Mouse (Mus musculus) cerebellum, adult 11-12 months (tissue): ENCODE data around the gene Paf1.

Source experiments
- DNase-seq: peaks from one replicate; pipeline ENCODE4 v3.0.0; 2022

The Paf1 gene

GRCm38 (mm10) chr7:28371514-28371989, 21.2 kb upstream of the Paf1 start:
- DNase-seq: no peak

- peak; percentile 91 for DNase-seq
These were observed 20.3 kb upstream of the Paf1 start, which contains the start of gene Plekhg2 for GRCm38 (mm10) chr7:28372251-28373108. Gene Plekhg2 (minus strand): TSS chr7:28372599.

- peak; percentile 68 for DNase-seq
These were observed 19.6 kb upstream of the Paf1 start for GRCm38 (mm10) chr7:28373131-28373581.

DNA sequence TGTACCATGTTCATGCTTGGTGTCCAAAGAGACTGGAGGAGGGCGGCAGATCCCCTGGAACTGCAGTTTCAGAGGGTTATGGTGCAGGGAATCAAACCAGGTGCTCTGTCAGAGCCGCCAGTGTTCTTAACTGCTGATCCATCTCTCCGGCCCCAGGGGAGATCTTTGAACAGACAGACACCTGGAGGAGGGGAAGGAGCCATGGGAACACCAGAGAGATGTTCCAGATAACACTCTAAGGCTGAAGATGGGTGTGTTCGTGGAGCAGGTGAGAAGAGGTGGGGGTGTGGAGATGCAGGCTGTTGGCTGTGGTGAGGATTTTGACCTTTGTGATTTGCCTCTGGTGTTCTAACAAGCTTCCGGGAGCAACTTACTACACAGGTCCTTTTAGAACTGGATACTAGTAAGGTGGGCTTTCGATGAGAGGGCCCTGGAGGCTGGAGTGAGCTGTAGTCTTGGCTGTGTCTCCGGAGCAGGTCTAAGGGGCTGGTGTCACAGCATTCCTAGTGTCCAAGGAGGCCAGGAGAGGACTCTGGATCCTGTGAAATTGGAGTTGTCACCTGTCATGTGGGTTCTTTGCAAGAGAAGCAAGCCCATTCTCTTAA, 18.8 kb upstream of the Paf1 start:
- no peak for DNase-seq

GRCm38 (mm10) chr7:28374647-28375046, 18.1 kb upstream of the Paf1 start:
- DNase-seq: no peak

DNA sequence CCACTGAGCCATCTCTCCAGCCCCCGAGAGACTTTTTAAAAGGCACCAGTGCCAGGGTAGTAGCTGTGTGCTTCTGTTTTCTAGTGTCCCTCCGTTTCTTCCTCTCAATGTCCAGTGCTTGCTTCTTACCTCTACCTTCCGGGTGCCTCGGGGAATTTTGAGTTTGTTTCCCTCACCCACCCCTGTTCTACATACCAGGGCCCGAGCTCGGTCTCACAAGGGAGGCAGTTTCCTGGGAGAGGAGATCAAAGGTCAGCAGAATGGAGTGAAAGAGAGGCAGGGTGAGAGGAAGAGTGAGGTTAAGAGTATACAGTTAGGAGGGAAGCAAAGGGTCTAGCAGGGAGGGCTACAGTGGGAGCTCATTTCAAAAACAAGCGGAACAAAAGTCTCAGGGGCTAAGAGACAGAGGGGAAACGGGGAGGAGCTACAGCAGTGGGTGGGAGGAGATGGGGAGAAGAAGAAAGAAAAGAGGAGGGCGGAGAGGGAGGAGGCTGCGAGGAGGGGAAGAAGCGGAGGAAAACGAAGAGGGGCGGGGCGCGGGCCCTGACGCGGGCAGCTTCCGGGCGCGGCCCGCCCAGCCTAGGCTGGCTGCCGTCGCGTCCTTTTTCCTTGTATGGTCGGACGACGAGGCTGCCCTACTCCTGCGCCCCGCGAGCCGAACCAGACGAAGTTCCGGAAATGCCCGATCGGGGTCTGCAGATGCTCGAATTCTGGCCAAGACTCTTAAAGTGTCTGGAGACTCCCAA, 17.4 kb upstream of the Paf1 start:
- DNase-seq: peak; percentile 60

DNA sequence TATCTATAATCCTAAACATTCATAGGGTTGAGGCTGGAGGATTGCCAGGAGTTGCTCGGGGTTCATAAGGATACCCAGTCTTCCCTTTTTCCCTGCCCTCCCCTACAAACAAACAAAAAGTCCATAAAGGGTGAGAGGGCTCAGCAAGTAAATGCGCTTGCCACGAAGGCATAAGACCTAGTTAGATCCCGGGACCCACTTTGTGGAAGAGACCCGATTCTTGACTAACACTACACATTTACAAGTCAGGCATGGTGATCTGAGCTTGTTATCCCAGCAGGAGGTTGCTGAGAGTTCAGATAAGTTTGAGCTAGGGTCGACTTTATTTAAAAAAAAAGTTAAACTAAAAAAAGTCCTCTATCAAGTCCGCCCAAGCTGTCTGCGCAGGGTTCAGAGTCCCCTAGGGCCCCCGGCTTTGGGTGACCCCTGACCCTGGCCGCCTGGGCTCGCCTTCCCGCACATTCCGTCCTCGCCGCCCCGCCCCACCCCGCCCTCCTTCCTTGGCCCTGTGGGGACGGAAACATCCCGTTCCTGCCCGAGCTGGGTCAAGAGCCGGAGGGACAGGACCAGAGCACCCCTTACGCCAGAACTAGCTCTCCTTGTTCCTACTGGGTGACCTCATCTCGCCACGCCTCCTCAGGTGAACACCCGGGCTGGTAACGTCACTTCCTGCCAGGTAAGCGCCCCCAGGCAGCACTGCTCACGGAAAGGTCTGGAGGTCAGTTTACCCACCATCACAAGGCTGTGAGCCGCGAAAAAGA, 16.6 kb upstream of the Paf1 start:
- DNase-seq: no peak

- DNase-seq: peak; percentile 46
These were observed 15.3 kb upstream of the Paf1 start for GRCm38 (mm10) chr7:28377190-28378065.

DNA sequence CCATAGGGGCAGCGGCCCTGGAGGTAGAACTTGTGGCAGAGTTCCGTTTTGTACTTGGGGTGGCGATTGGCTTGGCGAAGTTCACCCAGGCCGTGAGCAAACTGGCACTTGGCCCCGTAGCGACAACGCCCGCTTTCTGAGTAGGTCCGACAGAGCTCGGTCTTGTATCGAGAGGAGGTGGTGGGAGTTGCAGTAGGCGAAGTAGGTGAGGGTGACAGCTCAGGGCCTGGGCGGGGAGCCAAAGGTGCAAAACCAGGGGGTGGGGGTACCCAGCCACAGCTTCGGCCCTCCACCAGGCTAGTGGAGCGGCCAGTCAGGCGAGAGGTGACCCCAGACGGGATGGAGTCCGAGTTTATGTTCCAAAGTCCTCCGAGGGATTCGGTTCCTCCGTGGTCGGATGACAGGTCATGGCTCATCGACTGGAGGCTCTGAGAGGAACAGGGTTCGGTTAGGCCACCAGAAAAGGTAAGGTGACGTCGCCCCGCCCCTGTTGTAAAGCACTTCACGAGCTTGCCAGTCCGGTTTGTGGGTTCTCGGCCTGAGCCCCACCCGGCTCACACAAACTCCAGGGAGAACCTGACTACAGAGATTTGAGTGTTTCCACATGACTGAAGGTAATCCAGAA, 14.6 kb upstream of the Paf1 start:
- peak; percentile 52 for DNase-seq

DNA sequence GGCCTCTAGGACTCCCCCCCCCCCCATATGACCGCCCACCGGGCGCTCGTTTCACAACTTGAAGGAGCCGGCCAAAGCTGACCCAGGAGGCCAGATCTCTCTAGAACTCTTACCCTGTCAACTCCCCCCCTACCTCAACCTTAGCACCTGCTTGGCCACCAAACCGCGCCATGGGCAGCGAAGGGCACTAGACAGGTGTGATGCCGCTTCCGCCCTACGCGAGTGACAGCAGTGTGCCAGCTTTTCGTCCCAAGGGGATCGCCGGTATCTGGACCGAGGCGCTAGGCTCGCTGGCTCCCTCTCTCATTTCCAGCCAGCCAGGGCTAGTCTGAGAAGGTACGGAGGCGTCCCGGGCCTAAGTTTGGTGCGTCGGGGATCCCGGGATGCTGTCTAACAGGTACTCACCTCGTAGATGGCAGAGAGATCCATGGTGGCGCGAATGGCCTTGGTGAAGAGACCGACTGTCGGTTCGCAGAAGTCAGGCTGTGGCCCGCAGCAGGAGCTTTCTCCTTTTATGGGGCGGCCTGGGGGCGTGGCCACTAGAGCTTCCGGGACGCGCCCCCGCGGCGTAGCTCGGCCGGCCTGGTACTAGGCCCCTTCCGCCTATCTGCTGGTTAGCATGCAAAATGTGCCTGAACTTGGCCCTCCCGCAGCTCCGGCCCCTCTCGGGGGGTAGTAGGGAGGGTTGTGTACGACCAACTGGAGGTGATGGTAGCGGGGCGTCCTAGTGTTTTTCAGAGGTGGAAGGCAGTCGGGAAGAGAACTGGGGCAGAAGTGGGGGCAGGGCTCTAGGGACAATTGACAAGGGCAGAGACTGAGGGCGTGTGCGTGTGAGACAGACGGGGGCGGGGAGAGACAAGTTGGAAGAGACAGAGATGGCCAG, 13.7 kb upstream of the Paf1 start:
- DNase-seq: peak; percentile 69

DNA sequence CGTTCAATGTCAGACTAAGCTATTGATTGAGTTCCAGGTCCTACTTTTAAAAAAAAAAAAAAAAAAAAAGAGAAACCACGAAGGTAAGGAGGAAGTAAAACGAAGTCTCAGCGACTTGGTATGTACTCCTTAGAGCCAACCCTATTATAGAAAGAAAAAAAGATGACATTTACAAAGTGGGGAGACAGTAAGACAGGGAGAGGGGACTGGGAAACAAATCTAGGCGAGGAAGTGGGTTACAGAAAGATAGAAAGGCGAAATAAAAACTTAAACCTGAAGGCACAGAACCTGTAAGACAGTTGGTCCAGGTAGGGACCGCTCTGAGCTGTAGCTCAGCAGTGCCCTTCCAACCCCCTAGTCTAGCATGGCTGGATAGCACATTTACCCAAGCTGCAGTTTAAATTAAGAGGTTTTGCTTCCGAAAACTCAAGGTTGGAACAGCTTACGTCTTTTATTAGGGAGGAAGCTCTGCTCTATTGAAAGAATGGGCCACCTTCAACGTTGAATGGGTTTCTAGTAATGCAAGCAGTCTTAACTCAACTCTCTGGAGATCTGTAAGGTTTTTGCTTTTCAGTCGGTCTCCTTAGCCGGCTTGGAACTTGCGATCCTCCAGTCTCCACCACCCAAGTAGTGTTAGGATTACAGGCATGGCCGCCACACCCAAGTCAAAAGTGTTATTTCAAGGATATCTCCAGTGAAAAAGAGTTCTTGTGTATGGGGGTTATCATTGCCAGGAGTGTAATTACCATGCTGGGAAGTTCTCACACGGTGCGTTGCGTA, 12.3 kb upstream of the Paf1 start, which contains the start of gene Zfp36:
Zfp36 (minus strand) TSS at position 17 of the 780 bp plus-strand sequence.
- DNase-seq: no peak

GRCm38 (mm10) chr7:28381017-28381790, 11.5 kb upstream of the Paf1 start:
- no peak for DNase-seq

- no peak for DNase-seq
These were observed 10.8 kb upstream of the Paf1 start for GRCm38 (mm10) chr7:28381938-28382337.

- no peak for DNase-seq
These were observed 10.3 kb upstream of the Paf1 start for GRCm38 (mm10) chr7:28382347-28382951.

GRCm38 (mm10) chr7:28382981-28383396, 9.8 kb upstream of the Paf1 start:
- DNase-seq: no peak

- no peak for DNase-seq
These were observed 9.1 kb upstream of the Paf1 start for GRCm38 (mm10) chr7:28383606-28384005.

GRCm38 (mm10) chr7:28384162-28384561, 8.6 kb upstream of the Paf1 start:
- no peak for DNase-seq

- DNase-seq: no peak
These were observed 7.6 kb upstream of the Paf1 start for GRCm38 (mm10) chr7:28385196-28385595.
